Mouse (Mus musculus) 416B (cell line): ENCODE measurements around the gene Gstp2.

Source experiments
- DNase-seq: peaks from one replicate; pipeline ENCODE4 v3.0.0; 2011; ENCODE audit warnings: low read depth

The Gstp2 gene

GRCm38 (mm10) chr19:4045966-4046865 is at the start of gene Gstp2:
Gene Gstp2 (minus strand): TSS chr19:4046023.
- DNase-seq, result peak; percentile 68

- DNase-seq, result no peak
These were observed 49.0 kb upstream of the Gstp2 start for GRCm38 (mm10) chr19:4094774-4095303.

- no peak for DNase-seq
These were observed 48.5 kb upstream of the Gstp2 start for GRCm38 (mm10) chr19:4094348-4094747.

- DNase-seq, result peak; percentile 41
These were observed 47.9 kb upstream of the Gstp2 start for GRCm38 (mm10) chr19:4093772-4094171.

- peak; percentile 48 for DNase-seq
These were observed 46.9 kb upstream of the Gstp2 start for GRCm38 (mm10) chr19:4092750-4093149.

- DNase-seq, result no peak
These were observed 45.6 kb upstream of the Gstp2 start for GRCm38 (mm10) chr19:4091383-4091782.

GRCm38 (mm10) chr19:4090446-4090845 is 44.6 kb upstream of the Gstp2 start:
- peak; percentile 51 for DNase-seq

- no peak for DNase-seq
These were observed 43.3 kb upstream of the Gstp2 start for GRCm38 (mm10) chr19:4089128-4089527.

GRCm38 (mm10) chr19:4088146-4088545 is 42.3 kb upstream of the Gstp2 start:
- no peak for DNase-seq

GRCm38 (mm10) chr19:4087090-4087489 is 41.3 kb upstream of the Gstp2 start:
- no peak for DNase-seq

GRCm38 (mm10) chr19:4086156-4086555 is 40.3 kb upstream of the Gstp2 start:
- no peak for DNase-seq

GRCm38 (mm10) chr19:4084984-4085383 is 39.2 kb upstream of the Gstp2 start:
- DNase-seq, result peak; percentile 53

GRCm38 (mm10) chr19:4083826-4084225 is 38.0 kb upstream of the Gstp2 start:
- DNase-seq, result no peak

- no peak for DNase-seq
These were observed 37.5 kb upstream of the Gstp2 start for GRCm38 (mm10) chr19:4083316-4083715.

- DNase-seq, result no peak
These were observed 36.6 kb upstream of the Gstp2 start for GRCm38 (mm10) chr19:4082219-4082965.

- no peak for DNase-seq
These were observed 35.6 kb upstream of the Gstp2 start, which contains the start of gene Cabp2 for GRCm38 (mm10) chr19:4081394-4081793. Gene Cabp2 (plus strand): TSS chr19:4081578.

GRCm38 (mm10) chr19:4080511-4081009 is 34.7 kb upstream of the Gstp2 start:
- peak; percentile 44 for DNase-seq

- no peak for DNase-seq
These were observed 33.8 kb upstream of the Gstp2 start for GRCm38 (mm10) chr19:4079594-4079993.

GRCm38 (mm10) chr19:4075531-4075930 is 29.7 kb upstream of the Gstp2 start:
- no peak for DNase-seq

- no peak for DNase-seq
These were observed 27.0 kb upstream of the Gstp2 start for GRCm38 (mm10) chr19:4072706-4073424.

GRCm38 (mm10) chr19:4071406-4071805 is 25.6 kb upstream of the Gstp2 start:
- DNase-seq, result no peak

GRCm38 (mm10) chr19:4070756-4071155 is 24.9 kb upstream of the Gstp2 start:
- no peak for DNase-seq
